Mouse (Mus musculus) forebrain, postnatal 0 days (tissue): Measurements from ENCODE around the gene Ccdc18. TPM values are rescaled to one million over a fixed set of nuclear protein-coding genes. Genes with fewer than 3 reads are reported as not detected.
A peak's percentile ranks its signal among the peaks of the same experiment; 100 is the strongest.

ENCODE experiments used
- ATAC-seq: fragments of 200-750 bp; cut with Nextera tagmentation; 2 replicates; pipeline ENCODE4 v1.8.0; 2017; ENCODE audit warnings: mild to moderate bottlenecking, moderate library complexity
- DNase-seq: peaks from one replicate; pipeline ENCODE4 v3.0.0-alpha.2; 2015
- H3K27ac ChIP-seq: fragments of 300-500 bp; sonication (generic); 2 replicates; pipeline ENCODE4 v1.5.1; 2014; ENCODE audit warnings: low read depth, mild to moderate bottlenecking, antibody characterized with exemption, low read length, moderate library complexity, mixed read lengths
- H3K27me3 ChIP-seq: fragments of 300-500 bp; sonication (generic); 2 replicates; pipeline ENCODE4 v1.6.1; 2014; ENCODE audit warnings: mild to moderate bottlenecking, low read length, mixed read lengths; ENCODE audit not compliant: insufficient read depth
- H3K36me3 ChIP-seq: fragments of 300-500 bp; sonication (generic); 2 replicates; pipeline ENCODE4 v1.6.1; 2014; ENCODE audit warnings: mild to moderate bottlenecking, moderate library complexity; ENCODE audit not compliant: insufficient read depth
- H3K4me1 ChIP-seq: fragments of 300-500 bp; sonication (generic); 2 replicates; pipeline ENCODE4 v1.6.1; 2014; ENCODE audit warnings: antibody characterized with exemption; ENCODE audit not compliant: insufficient read depth
- H3K4me2 ChIP-seq: fragments of 300-500 bp; sonication (generic); 2 replicates; pipeline ENCODE4 v1.6.1; 2014; ENCODE audit warnings: low read depth, mild to moderate bottlenecking, moderate library complexity
- H3K4me3 ChIP-seq: fragments of 300-500 bp; sonication (generic); 2 replicates; pipeline ENCODE4 v1.5.1; 2014; ENCODE audit warnings: low read depth, low read length, mixed read lengths
- H3K9ac ChIP-seq: fragments of 300-500 bp; sonication (generic); 2 replicates; pipeline ENCODE4 v1.6.1; 2014; ENCODE audit warnings: mild to moderate bottlenecking
- H3K9me3 ChIP-seq: fragments of 300-500 bp; sonication (generic); 2 replicates; pipeline ENCODE4 v1.6.1; 2016; ENCODE audit warnings: low read length
- CTCF ChIP-seq: sonication (generic); IDR thresholded peaks from 2 replicates; pipeline ENCODE4 v1.5.1; 2016; ENCODE audit warnings: antibody characterized with exemption, control low read depth, low read depth
- WGBS: fragments of 180-500 bp; shearing (Covaris S2); extraction: QIAGEN DNeasy Blood & Tissue Kit; methylation state at CpG from one replicate; pipeline ENCODE4 v1.1.7; 2014; 5-methylcytosine and 5-hydroxymethylcytosine counted together
- polyA plus RNA-seq: library from polyadenylated mRNA; unstranded; fragments of >200 nt; fragmentation: Nextera tagmentation; extraction: Ambion mirVana; gene quantifications from 2 replicates; pipeline ENCODE4 v1.2.1, GENCODE M21; 2015
- total RNA-seq: library from RNA; depleted of rRNA; stranded (reverse); fragments of >200 nt; gene quantifications from 2 replicates; pipeline ENCODE4 v1.2.3, GENCODE M21; 2014

Gene Ccdc18
- total and polyA plus RNA-seq, 2 experiments from 2014 or later = 2.9 to 5.5 TPM

DNA sequence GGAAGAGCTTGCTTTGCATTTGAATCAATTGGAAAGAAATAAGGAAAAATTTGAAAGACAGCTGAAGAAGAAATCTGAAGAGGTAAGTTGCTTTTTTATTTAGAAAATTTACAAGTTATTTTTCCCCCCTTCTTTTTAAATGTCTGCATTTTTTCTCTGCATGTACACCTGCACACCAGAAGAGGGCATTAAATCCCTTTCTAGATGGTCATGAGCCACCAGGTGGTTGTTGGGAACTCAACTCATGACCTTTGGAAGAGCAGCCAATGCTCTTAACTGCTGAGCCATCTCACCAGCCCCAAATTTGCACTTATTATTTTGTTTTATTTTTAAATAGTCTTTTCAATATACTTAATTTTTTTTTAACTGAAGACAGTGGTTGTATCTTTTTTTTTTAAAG lies 56.3 kb downstream of the Ccdc18 start:
- ATAC-seq = no peak
- Histone ChIP-seq H3K9ac (no peak overlapping the region), H3K27ac (no peak overlapping the region), H3K36me3 (no peaks in the 10 kb centered on the region), H3K9me3 (no peaks in the 10 kb centered on the region), H3K27me3 (no peaks in the 10 kb centered on the region), H3K4me1 (no peaks in the 10 kb centered on the region), H3K4me2 (no peak overlapping the region), H3K4me3 (no peak overlapping the region)
- DNase-seq = no peak
- TF ChIP-seq CTCF = no peak

DNA sequence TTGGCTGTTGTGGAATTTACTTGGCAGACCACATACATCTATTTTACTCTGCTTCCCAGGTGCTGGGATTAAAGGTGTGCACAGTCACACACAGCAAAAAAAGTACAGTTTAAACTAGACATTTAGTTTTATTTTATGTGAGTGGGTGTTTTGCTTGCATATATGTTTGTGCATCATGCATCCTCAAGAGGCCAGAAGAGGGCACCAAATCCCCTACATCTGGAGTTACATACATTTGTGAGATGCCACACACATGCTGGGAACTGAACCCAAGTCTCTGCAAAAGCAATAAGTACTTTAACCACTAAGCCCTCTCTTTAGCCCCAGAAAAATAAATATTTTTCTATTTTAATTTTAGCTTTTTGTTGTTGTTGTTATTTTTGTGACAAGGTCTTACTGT lies 73.3 kb downstream of the Ccdc18 start:
- no peak overlapping the region for H3K27ac ChIP-seq
- H3K4me2 ChIP-seq = no peak overlapping the region
- TF ChIP-seq CTCF = no peak
- no peaks in the 10 kb centered on the region for H3K36me3 ChIP-seq
- no peaks in the 10 kb centered on the region for H3K27me3 ChIP-seq
- no peak for ATAC-seq
- no peak overlapping the region for H3K9ac ChIP-seq
- DNase-seq = no peak
- no peaks in the 10 kb centered on the region for H3K9me3 ChIP-seq
- no peaks in the 10 kb centered on the region for H3K4me1 ChIP-seq
- H3K4me3 ChIP-seq = no peak overlapping the region

DNA sequence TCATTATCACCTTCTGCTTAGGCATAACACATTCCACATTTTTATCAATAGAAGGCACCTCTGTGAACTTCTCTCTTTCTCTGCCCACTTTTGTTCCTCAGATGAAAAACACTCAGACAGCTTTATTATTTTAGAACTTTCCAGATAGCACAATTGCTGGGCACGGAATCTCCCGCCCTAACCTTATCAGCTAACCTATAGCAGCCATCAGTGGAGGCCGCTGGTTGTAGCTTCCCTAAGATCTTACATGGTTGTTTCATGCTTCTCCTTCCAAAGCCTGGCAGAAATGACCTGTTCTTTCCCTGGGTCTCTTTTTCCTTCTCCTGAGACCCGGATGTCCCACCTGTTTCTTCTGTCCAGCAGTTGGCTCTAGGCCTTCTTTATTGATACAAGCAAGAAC lies 78.8 kb downstream of the Ccdc18 start:
- WGBS = 95% methylated on average over 4 of the region's 4 CpGs
- Histone ChIP-seq H3K9ac (no peak overlapping the region), H3K27ac (no peak overlapping the region), H3K4me2 (no peak overlapping the region), H3K4me3 (no peak overlapping the region), H3K36me3 (no peaks in the 10 kb centered on the region), H3K27me3 (no peaks in the 10 kb centered on the region), H3K9me3 (no peaks in the 10 kb centered on the region), H3K4me1 (no peaks in the 10 kb centered on the region)
- TF ChIP-seq CTCF = no peak
- DNase-seq (no peak), ATAC-seq (no peak)

DNA sequence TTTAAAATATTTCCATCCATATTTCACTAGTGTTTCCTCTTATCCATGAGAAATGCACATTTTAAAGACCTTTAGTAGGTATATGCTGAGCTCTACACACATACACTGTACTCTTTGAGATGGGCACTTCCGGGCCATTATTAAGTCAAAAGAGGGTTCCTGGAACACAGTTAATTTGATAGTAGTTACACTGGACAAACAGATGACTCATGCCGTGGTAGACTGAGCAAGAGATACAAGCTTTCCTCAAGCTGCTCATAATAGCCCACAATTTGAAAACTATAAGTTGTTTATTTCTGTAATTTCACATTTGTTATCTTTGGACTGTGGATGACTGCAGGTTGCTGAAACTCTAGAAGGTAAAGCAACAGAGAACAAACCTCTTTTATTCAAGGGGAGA lies 82.3 kb downstream of the Ccdc18 start:
- no peak for ATAC-seq

DNA sequence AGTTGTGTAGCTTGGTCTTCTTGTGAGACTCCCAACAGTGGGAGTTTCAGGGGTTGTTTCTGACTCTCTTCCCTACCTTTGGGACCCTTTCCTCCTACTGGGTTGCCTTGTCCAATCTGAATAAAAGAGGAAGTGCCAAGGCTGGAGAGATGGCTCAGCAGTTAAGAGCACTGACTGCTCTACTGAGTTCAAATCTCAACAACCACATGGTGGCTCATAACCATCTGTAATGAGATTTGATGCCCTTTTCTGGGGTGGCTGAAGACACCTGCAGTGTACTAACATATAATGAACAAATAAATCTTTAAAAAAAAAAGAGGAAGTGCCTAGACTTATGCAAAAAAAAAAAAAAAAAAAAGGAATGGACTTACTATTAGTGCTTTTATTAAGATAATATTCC lies 91.4 kb downstream of the Ccdc18 start:
- no peak overlapping the region for H3K27ac ChIP-seq

More for the DNA sequence above, 82.3 kb downstream of the Ccdc18 start:
- no peaks in the 10 kb centered on the region for H3K27me3 ChIP-seq
- H3K9ac ChIP-seq = no peak overlapping the region
- no peaks in the 10 kb centered on the region for H3K9me3 ChIP-seq
- H3K4me1 ChIP-seq = no peaks in the 10 kb centered on the region
- no peak for DNase-seq
- no peak overlapping the region for H3K27ac ChIP-seq
- no peak overlapping the region for H3K4me2 ChIP-seq
- no peak for TF ChIP-seq CTCF
- no peak overlapping the region for H3K4me3 ChIP-seq
- WGBS = 92% methylated on average over 2 of the region's 2 CpGs
- H3K36me3 ChIP-seq = no peaks in the 10 kb centered on the region

DNA sequence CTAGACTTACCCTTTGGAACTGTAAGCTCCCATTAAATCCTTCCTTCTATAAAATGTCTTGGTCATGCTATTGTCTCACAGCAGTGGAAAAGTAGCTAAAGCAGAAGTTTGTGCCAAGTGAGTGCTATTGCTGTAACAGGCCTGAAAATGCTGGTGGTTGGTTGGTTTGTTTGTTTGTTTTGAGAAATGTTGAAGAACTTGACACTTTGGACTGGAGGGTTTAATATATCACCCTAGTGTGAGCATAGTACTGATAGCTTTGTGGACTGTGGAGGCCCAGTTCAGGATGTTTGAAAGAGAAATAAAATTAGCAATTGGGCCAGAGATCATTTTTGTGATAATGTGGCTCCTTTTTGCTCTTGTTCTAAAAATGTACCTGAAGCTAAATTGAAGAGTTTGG lies 93.5 kb downstream of the Ccdc18 start:
- Histone ChIP-seq H3K4me1 (no peaks in the 10 kb centered on the region), H3K9me3 (no peaks in the 10 kb centered on the region), H3K27ac (no peak overlapping the region), H3K36me3 (no peaks in the 10 kb centered on the region), H3K4me3 (no peak overlapping the region), H3K27me3 (no peaks in the 10 kb centered on the region), H3K4me2 (no peak overlapping the region), H3K9ac (no peak overlapping the region)
- DNase-seq (no peak), ATAC-seq (no peak)
- no peak for TF ChIP-seq CTCF

More for the DNA sequence above, 91.4 kb downstream of the Ccdc18 start:
- ATAC-seq (no peak), DNase-seq (no peak)
- no peaks in the 10 kb centered on the region for H3K9me3 ChIP-seq
- H3K9ac ChIP-seq = no peak overlapping the region
- no peaks in the 10 kb centered on the region for H3K4me1 ChIP-seq
- H3K27me3 ChIP-seq = no peaks in the 10 kb centered on the region
- no peak for TF ChIP-seq CTCF
- H3K4me3 ChIP-seq = no peak overlapping the region
- H3K4me2 ChIP-seq = no peak overlapping the region
- H3K36me3 ChIP-seq = no peaks in the 10 kb centered on the region

DNA sequence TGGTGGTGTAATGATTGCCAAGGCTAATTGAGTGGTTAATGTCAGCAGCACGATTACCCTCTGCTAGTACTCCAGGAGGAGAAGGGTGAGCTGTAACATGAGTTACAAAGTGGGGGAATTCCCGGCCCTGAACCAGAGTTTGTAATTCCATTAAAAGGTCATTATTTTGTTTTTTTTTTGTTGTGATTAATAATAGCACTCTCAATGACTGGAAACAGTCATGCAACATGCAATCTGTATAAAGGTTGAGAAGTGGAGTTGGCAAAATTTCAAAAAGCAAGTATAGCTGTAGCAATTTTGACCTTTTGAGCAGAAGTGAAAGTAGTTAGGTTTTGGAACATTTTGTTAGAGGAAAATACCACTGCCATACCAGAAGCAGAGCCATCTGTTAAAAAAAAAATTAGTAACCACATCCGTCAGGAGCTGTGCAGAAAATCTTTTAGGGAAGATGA lies 113.7 kb downstream of the Ccdc18 start:
- no peak overlapping the region for H3K9ac ChIP-seq
- no peaks in the 10 kb centered on the region for H3K4me1 ChIP-seq
- 51% methylated on average over 3 of the region's 3 CpGs for WGBS
- no peak for TF ChIP-seq CTCF
- H3K36me3 ChIP-seq = no peaks in the 10 kb centered on the region
- no peak overlapping the region for H3K4me3 ChIP-seq
- ATAC-seq (no peak), DNase-seq (peak; percentile 4)
- H3K4me2 ChIP-seq = no peak overlapping the region
- no peak overlapping the region for H3K27ac ChIP-seq
- no peaks in the 10 kb centered on the region for H3K27me3 ChIP-seq
- no peaks in the 10 kb centered on the region for H3K9me3 ChIP-seq

DNA sequence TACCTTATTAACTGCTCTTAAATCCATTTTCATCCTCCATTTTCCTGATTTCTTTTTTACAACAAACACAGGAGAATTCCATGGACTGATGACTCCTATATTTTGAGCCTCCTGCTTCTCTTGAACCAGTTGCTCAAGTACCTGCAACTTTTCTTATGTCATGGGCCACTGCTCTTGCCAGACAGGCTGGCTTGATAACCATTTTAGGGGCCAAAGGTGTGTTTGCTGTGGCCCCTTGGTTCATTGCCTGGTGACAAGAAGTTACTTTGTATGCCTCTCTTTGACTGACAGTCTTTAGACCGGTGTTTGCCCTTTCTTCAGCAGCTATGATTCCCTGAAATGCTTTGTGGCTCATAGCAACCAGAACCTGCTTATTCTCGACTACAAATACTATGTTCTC lies 117.4 kb downstream of the Ccdc18 start:
- ATAC-seq (no peak), DNase-seq (no peak)
- 66% methylated on average over 2 of the region's 2 CpGs for WGBS
- no peaks in the 10 kb centered on the region for H3K9me3 ChIP-seq
- no peaks in the 10 kb centered on the region for H3K36me3 ChIP-seq
- no peak overlapping the region for H3K27ac ChIP-seq
- no peaks in the 10 kb centered on the region for H3K4me1 ChIP-seq
- H3K4me2 ChIP-seq = no peak overlapping the region
- H3K27me3 ChIP-seq = no peaks in the 10 kb centered on the region
- no peak for TF ChIP-seq CTCF
- H3K4me3 ChIP-seq = no peak overlapping the region
- no peak overlapping the region for H3K9ac ChIP-seq
